Mouse (Mus musculus) common myeloid progenitor, adult 5-6 weeks (primary cell): ENCODE measurements around the gene Fez2. TPM values are rescaled to one million over a fixed set of nuclear protein-coding genes. Genes with fewer than 3 reads are reported as not detected.
A peak's percentile ranks its signal among the peaks of the same experiment; 100 is the strongest.

Experiments used
- ATAC-seq: replicated peaks from 2 replicates; pipeline ENCODE4 v1.8.0; 2016; ENCODE audit warnings: low read depth, mild to moderate bottlenecking, moderate TSS enrichment, inconsistent platforms; ENCODE audit not compliant: poor library complexity, severe bottlenecking
- total RNA-seq: library from RNA; stranded (forward); fragments of 200-1000, 187-1606 nt; gene quantifications from 2 replicates; pipeline ENCODE4 v1.2.3, GENCODE M21; 2017

Gene Fez2
- total RNA-seq, 1 experiment from 2014 or later = 16.3 TPM

DNA sequence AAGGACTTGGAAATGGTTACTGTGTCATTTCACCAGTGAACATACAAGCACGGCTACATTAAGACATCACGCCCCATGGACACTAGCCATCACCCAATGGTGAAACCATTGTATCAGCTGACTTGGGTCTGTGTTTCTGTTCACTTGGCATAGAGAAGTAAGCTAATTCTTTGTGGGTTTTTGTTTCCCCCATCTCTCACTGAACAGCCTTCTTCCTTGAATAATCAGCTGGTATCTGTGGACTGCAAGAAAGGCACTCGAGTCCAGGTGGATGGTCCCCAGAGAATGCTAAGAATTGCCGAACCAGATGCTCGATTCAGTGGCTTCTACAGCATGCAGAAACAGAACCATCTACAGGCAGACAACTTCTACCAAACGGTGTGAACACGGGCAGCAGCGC, 44.1 kb downstream of the Fez2 start:
- no peak for ATAC-seq

DNA sequence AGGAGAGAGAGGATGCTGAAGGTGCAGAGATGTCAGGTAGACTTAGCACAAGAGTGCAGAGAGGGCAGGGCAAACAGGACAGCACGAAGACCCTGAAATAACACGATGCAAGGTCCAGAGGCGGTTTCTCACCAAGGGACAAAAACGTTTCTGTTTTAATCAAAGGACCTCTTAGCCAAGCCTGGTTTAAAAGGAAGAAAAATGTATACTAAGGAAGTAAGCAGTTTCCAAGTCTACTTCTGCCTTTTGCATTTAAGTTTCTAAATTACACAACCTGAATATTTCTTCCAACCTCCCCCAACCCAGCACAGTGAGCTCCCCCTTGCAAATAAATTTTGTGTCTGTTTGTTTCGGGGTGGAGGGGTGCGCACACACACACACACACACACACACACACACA, 44.8 kb downstream of the Fez2 start:
- peak; percentile 31; the same call in 1 of the 2 replicates for ATAC-seq

DNA sequence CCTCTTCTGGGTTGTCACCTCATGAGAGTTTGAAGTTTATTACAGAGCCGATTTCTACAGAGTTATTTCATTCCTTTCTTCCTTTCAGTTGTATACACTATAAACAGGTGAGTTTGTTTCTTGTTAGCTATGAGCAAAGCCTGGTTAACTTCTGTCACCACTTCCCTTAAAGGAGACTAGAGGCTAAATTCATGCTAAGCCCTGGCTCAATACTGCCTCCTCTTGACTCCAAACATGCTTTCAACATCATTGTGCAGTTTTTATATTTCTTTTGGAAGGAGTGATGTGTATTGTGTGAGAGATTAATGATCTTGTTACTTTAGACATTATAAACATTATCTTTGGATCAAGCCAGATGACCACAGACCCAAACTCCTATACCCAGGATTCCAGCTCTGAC, 47.5 kb downstream of the Fez2 start:
- 0 out of 2 replicates have a peak, but pooled peaks have one; percentile 31 for ATAC-seq

DNA sequence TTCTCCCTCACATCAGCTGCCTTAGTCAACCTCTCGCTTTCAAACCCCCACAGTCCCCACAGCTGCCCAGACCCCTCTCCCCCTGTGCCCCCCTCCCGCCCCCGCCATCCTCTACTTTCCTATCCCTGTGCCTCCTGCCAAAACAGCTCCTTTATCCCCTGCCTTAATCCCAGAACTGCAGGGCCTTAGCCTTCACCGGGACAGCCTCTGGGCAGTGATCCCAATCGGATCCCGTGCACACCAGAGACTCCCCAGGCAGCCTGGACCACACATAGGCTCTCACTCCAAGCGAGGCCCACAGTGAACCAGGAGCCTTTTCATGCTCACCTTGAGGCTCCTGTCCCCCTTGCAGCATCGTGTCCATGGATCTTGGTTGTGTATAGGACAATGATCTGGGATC, 49.5 kb downstream of the Fez2 start:
- ATAC-seq = no peak

DNA sequence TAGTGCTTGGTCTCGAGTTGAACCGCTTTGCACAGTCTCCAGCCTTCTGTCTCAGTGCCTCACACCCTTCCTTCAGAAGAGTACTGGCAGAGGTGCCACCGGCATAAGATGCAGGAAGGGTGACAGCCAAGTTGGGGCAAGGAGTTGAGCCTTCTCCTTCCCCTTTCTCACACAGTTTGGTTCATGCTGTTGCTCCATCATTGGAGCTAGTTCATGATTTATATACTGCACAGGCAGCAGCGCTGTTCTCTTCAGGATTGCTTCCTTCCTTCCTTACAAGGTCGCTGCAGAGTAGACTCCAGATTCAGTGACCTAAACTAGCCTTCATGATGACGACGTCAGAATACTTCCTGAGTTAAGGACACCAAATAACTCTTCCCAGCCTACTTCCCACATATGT, 51.9 kb downstream of the Fez2 start:
- peak; percentile 29 for ATAC-seq

DNA sequence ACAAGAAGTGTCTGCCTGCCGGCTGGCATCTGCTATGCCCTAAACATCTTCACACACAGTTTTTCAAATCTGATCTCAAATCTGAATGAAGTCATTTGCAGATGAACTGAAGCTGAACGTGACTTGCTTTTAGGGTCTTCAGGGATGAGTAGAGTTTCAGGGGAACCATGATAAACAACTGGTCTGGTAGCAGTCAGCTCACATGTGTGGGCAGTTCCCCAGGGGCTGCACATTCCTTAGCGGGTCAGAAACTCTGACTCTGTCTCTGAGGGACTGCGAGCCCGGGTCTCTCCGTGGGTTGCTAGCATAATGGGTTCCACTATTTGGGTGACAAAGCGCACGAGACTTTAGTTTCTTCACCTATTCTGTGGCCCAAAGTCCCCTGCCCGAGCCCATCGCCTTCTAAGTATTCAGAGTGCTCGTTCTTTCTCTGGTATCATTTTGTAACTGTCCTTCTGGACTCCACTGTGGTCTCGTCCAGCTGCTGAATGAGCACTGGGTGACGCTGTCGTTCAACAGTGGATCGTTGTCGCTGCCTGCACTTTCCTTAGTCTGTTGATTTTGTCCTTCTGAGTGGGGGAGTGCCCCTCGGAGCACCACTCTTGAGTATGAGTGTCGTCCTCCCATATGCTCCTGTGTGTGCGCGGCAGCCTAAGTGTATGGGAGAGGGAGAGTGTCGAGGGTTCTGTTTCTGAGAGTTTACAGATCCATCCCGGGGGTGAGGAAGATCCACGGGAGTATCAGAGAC, 53.2 kb downstream of the Fez2 start:
- no peak for ATAC-seq

DNA sequence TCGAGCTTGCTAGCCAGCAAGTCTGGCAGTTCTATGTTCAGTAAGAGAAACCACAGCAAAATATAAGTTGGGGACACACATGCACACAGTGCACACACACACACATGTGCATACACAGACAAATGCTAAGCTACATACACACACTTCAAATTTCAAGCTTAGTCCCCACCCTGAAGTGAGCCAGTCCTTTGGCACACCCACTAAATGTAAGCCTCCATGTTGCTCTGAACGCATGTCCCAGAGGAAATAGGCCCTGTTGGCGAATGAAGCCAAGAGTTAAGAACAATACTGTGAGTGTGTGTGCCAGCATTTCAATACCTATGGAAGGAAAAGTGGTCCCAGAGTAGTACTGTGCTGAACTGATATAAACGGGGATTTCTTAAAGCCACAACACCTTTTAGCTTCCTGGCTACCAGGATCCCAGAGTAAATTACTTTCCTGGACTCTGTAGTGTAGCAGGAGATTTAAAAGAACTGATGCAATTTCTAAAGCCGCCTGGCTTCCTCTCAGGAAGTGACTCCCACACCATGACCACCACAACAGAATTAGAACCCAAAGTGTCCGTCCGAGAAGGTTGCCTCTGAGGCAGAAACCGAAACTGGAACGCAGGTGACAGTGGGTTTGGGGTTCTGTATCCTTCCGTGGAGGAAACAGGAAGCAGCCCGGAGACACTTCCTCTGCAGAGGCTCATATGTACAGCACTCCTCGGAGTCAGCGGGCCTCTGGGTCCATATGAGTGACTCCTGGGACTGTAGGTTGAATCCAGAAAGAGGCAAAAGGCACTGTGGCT, 55.8 kb downstream of the Fez2 start:
- peak; percentile 92 for ATAC-seq

DNA sequence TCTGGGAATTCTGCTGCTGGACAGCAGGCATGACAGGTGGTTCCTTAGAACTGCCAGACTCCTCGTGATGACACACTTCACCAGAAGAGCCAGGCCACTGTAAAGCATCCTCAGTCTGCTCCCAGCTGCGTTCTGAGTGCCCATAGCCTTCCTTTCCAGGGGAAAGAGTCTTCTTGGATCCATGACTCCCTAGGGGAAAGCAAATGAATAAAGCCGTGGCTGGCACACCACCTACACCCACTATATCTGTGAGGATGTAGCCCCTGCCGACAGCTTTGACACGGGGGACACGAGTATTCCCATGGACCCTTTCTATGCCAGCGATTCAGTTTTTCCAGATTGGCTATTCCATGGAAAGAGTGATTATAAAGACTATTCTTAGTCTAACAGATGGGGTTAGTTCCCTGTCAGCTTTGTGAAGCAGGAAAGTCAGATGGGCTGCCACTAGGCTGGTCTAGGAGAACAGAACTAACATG, 59.7 kb downstream of the Fez2 start:
- ATAC-seq = no peak

DNA sequence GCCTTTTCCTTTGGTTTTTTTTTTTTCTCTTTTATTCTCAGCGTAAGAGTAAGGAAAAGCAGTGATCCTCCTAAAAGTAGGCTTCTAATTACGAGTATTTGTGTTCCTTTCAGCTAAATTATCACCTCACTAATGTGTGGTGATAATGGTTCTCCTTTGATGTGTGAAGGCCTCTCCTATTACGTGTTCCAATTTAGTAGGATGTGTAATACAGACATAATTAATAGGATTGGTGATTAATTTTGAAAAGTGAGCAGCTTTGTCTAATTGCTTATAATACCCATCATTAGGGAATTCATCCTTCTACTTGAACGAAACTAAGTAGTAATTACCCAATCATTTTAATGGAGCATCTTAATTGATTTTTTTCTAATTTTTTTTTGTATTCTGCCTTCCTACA, 60.2 kb downstream of the Fez2 start:
- no peak for ATAC-seq

DNA sequence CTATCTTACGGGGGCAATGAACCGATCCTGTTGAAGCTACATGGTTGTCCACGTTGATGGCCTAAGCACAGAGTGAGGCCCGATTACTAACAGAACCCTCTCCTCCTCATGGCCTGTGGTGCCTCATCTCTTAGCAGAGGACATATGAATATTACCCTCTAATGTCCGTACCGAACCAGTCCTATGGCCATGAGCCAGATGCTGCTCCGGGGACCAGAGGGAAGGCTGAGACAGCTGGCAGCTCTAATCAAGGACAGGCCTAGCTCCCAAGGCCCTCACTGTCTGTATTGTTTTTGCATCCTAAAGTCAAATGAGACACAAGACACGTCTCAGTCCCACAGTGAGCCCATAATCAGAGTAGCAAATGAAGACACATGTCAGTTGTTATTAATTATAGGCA, 62.3 kb downstream of the Fez2 start:
- ATAC-seq = no peak

DNA sequence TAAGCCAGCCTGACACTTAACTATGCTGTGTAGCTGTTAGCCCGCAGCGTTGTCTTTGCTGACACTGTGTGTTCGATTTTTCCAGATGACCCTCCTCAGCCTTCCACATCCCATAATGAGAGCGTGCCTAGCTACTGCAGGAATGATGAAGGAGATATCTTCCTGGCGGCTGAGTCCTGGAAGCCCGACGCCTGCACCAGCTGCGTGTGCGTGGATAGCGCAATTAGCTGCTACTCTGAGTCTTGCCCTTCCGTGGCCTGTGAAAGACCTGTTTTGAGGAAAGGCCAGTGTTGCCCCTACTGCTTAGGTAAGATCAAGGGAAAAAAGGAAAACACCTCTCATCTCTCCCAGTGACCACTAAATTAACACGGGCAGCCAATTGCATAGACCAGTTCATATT, 63.1 kb downstream of the Fez2 start:
- no peak for ATAC-seq

DNA sequence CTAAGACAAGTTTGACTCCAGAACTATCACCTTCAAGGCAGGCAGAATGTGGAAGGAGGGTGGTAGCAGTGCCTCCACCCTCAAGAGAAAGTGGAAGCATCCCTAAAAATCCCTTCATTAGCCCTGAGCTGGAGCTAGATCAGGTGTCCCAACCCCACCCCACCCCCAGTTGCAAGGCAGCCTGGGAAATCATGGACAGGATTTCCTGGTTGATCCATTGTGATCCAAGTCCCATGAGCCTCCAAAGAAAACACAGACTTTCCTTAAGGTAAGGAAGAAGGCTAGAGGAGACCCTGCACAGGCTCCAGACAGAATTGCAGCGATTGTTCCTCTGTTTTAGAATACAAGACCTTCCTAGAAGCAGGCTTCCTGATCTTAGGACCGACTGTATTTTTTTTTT, 63.5 kb downstream of the Fez2 start:
- no peak for ATAC-seq

DNA sequence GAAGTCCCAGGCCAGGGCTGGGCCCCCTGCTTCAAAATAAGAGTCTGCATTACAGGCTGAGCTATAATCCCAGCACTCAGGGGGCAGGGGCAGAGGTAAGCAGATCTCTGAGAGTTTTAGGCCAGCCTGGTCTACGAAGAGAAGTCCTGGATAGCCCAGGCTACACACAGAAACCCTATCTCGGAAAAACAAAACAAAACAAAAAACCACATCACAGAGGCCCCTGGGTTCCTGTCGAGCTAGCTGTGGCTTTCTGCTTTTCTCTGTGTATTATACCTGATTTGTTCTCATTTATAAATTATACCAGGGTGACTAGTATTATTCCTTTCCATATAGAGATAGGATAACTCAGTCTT, 65.5 kb downstream of the Fez2 start:
- ATAC-seq = no peak

DNA sequence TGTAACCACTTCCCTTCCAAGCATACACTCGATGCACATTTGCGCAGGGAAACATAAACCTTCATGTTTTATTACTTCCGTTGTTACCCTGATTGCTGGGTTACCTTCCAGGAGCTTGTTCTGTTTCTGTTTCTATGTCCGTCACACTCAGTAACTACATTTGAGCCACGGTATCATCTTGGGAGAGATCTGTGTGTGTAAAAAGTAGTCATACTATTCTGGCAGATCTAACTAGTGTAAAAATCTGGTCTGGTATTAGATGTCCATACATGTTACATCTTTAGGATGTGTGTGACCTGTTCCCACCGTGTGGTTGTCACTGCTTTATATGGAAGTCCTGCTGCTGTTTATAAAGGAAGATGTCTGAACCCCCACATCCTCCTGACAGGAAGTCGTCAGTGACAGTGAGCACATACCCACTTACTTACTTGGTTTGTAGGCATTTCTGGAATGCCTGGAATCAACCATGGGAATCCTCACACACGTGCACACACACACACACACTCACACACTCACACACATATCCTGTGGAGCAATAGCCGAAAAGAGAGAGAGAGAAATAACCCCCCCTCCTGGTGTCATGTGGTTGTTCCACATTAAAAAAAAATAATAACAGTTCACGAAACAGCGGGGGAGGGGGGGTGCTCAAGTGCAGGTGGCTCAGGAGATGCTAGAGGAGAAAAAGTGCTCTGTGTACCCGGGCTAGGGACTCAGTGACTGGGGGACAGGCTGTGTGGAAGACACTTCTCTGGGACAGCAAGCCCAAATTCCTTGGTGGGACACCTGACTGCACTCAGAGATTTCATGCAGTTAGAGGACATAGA, 66.1 kb downstream of the Fez2 start:
- ATAC-seq = peak; percentile 52

DNA sequence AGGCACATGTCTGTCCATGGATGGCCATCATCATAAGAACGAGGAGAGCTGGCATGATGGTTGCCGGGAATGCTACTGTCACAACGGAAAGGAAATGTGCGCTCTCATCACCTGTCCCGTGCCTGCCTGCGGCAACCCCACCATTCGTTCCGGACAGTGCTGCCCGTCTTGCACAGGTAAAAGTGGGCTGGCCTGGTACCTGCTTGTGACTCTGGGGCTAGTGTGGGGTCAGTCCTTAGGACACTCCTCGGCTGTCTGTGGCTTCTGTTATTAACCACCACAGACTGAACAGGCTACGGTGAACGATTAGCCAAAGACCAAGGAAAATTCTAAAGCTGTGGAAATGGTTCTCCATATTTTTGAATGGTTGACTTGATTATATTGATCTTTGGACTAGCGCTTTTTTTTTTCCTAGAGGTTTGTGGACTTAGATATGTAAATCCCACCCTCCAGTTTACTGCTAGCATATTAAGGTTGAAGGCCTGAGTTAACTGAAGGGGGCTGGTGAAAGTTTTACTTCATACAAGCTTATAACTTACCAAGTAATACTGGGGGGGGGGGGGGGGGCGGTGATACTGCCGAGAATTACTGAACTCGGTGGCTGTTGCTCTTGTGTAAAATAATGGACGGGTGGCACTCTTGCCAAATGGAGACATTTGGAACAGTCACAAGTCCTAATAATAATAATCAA, 70.7 kb downstream of the Fez2 start:
- ATAC-seq = no peak

DNA sequence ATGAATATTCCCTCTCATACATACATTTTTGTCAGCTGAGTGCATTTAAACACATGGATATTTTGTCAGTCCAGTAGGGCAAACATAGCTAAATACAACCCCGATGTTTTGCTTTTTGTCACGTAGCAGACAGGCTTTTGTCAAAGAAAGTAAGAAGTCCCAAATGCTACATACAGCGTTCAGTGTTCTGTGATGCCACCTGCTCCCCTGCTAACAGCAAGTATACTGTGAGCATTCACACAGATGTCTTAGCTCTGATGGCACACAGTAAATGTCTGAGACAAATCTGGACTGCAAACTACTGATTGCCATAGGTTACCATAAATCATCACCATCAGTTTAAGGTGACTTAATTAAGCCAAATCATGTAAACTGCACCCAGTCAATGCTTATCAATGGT, 74.3 kb downstream of the Fez2 start:
- no peak for ATAC-seq

DNA sequence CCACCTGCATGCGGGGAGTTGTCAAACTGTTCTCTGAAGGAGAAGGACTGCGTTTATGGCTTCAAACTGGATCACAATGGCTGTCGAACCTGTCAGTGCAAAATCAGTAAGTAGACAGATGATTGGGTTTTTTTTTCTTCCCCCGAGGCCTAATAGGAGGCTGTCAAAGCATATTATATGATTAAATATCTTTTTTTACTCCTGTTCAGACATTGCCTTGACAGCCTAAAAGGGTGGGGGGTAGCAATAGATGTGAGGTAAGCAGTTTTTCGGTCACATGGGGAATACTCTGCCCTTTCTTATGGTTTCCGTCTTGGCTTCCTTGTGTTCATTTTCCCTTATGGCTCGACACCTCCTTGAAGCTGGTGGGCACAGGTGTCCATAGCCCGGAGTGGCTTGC, 82.7 kb downstream of the Fez2 start:
- no peak for ATAC-seq

DNA sequence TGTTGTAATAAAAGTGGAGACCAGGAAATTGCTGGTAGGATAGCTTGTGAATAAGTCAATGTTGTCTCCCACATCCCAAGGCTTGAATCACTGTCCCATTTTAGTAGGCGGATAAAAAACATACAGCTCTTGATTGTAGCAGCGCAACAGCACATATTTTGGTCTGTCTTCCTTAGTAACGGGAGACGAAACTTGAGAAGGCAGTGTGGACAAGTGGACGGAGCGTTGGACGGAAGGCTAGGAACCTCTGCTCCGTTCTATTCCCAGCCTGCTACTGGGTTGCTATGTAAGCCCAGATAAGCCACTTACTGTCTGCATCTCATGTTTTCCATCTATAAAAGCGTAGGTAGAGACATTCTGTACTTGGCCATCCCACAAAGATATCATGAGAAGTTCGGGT, 84.7 kb downstream of the Fez2 start:
- ATAC-seq = no peak

DNA sequence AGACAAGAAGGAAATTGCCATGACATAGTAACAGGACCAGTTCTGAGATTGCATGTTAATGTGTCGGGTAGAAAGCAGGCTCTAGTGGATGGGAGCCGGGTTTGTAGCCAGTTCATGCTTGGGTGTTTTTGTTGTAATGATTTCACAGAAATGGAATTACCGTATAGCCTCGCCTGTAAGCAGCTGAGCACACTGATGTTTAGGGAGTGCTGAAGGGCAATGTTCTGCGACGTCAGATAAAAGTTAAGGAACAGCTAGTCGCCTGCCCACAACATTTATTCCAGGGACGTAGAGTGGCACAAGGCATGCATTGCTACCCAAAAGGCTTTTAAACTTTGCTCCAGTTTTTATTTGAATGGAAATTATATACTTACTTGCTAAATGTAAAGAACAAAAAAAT, 86.5 kb downstream of the Fez2 start:
- ATAC-seq = no peak

DNA sequence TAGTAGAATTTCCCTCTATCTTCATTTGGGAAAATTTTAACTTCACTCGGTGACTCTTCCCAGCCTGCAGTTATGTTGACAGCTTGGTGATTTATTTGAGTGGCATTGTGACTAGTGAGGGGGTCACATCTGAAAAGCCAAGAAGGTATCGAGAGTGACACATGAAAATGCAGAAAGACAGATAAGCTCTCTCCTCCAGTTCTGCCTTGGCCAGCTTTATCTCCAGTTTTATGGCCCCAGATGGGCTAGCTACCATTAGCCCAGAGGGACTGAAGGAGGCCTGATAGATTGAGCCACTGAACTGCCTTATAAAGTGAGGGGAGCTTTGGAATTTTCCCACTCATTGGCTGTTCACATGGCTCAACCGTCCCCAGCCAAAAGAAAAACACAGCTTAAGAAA, 89.7 kb downstream of the Fez2 start:
- ATAC-seq = peak; percentile 80
